Mouse (Mus musculus) embryo, embryonic 9.5 days (tissue): Measurements from ENCODE around the gene Actrt2.

Source experiments
- DNase-seq: peaks from one replicate; pipeline ENCODE4 v3.0.0-alpha.2; 2017; ENCODE audit errors: extremely low spot score

Actrt2 gene

DNA sequence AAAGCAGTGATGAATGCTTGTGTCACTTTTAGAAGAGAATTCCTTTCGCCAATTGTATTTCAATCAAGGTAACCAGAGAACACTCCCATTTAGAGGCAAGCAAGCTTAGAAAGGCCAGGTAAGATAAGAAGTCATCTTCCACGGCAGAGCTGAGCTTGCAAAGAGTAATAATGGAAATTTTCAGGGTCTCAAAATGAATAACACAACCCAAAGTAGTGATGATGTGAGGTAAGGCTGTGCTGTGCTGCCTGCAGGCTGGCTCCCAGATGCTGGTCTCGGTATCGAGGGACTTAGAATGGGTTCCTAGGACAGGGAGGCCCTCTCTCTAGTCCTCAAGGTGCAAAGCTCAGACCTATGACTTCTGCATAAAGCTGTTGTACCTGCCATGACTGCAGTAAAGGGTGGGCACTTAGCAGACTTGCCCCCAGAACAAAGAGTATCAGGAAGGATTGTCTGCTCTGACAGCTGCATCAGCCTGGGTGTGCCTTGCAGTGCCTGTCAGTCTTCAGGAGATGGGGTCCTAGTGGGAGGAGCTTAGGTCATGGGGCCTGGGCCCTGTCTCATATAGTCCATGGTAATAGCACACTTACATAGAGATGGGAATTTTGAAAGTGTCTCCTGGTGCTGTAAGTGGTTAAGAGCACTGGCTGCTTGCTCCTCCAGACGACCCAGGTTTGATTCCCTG is 15.5 kb upstream of the Actrt2 start:
- DNase-seq: no peak

DNA sequence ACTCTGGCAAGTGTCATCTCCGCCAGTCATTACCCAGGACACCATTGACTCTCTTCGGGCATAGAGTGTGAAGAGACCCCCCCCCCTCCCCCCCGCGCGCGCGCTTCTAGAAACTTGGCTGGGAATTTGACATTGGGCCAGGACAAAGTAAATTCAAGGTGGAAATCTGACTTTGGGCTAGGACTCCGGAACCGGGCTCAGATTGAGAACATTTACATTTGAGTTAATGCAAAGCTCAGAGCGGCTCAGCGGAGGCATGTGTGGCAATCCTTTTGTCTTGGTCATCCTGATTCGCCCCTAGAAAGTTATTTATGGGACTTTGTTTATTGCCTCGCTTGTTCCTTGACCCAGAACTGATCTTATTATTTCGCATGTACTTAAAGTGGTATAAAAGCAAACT is 14.6 kb upstream of the Actrt2 start:
- no peak for DNase-seq

DNA sequence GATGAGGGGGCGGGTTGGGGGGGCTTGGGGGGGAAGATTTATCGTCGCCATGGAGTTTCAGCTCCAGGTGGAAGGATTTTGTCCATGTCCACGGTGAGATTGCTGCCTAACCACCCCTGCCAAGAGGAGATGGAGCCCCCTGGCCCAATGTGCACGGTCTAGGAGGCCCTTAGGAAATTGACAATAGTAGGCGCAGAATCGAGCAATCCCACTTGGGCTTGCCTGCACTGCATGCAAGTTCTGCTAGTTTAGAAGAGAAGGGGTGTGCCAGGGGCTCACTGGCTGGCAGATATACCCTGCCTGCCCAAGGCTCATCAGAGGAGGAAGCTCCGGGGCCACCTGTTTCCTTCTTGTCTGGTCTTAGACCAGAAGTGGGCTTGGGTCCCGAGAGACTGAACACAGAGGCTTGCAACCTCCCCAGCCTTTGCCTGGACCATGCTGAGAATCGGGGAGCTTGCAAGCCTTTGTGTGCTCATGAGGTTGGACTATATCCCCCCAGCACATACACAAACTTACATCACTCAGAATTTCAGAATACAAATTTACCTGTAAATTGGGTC is 7.9 kb upstream of the Actrt2 start:
- no peak for DNase-seq

DNA sequence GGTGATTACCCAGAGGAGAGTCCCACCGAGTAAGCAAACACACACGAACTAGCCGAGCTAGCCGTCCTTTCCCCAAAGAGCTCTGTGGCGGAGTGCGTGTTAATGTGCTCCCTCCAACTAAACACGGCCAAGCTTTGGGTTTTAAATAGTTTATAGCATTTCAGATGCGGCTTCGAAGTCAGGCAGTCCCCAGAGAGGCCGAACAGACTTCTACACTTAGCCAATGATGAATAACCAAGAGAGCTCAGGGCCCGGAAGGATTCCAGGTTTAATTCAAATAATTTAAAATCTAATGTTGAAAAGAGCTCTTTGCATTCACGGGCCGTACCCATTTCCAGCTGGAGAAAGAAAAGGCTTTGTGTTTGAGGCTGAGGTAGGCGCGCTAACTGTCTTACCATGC is 7.3 kb upstream of the Actrt2 start:
- no peak for DNase-seq

DNA sequence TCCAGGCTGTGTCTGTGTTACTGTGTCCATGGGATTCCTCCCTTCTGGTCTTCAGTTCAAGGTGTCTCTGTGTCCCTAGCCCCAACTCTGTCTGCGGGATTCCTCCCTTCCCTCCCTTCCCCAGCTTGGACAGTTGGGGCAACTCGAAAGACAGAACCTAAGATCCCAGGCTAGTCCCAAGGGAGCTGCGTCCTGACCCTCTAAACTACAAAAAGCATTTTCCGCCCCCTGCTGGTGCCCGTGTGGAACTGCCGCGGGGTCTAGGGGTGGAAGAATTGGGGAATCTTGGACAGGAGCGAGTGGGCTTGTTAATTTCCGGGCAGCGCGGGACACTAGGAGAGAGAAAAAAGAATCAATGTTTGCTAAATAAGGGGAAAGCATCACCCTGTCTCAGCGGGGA is 6.9 kb upstream of the Actrt2 start:
- DNase-seq: peak; percentile 81

DNA sequence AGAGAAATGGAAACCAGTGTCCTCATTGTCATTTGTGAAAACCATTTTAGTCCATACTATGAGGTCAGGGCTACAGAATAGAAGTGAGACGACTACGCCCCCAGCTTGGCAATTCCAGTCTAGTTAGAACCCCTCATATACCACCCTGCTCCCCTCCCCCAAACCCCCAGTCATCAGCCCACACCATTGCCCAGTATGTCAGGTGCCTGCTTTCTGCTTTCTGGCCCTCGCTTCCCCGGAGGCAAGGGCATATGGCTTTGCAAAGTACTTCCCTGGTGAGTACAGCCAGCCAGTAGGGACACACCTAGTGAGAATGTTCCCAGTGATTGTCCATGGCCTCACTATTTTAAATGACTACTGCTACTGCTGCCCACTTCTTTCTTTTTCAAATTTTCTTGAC is 6.3 kb upstream of the Actrt2 start:
- DNase-seq: no peak

DNA sequence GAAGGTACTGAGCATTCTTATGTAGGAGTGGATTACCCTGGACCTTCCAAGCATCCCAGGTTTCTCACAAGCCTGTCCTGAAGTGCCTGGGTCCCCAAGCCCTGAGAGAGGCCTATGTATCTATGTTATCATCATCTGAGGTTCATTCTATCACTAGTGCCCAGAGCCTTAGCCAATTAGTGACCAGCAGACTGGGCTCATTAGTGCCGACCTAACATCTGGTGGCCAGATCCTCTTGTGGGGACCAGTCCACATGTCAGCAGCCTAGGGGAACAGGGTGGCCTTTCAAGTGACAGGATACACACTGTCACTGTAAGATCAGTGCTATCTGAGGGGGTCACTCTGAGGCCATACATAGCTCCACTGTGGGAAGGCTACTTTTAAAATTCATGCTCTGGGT is 4.4 kb upstream of the Actrt2 start:
- no peak for DNase-seq

DNA sequence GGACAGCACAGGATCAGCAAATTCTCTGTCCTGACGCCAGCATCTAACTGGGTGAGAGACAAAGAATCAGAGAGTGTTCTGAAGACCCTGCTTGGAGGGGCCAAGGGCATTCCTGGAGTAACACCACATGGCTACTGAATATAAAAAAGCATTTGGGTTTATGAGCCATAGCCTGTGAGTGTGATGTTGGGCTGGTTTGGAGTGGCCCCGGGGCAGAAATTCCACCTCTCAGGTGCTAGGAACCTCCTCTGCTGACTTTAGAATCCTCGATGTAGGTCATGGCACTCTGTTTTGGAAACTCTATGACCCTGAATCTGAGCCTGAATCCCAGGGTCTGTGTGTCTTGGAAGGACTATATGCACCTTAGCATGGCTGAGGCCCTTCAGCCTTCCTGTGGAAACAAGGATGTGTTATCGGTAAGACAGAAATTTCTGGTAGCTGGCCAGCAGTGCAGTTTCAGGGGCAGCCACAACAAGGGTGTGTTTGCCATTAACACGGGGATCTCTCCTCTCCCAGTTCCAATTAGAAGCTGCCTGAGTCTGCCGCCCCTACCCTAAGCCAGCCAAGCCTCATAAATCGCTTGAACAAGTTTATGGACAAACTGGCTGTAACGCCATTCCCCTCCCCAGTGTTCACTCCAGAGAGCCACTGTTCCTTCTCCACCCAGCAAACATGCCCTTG is 3.7 kb upstream of the Actrt2 start:
- DNase-seq: no peak

DNA sequence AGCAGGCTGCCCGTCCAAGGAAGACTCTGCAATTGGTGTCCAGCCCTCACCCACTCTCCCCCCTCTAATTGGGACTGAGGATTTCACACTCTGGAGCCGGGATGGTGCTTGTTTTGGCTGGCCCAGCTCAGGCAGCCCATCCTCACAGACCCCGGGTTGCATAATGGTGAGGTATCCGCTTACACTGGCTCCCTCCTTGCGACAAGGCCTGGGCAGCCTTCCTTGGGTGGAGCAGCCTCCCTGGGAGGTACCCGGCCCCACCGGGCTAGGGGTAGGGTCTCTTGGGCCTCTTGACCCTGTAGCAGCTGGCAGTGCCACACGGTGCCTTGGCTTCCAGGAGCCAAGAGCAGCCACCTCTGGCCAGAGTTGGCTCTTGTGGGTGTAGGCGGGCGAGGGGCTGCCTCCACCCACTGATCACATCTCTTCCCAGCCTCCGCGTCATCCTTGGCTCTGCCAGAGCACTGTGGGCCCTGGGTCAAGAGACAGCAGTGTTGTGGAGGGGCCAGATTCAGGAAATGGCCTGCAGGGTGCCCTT is 4.9 kb downstream of the Actrt2 start:
- DNase-seq: no peak

DNA sequence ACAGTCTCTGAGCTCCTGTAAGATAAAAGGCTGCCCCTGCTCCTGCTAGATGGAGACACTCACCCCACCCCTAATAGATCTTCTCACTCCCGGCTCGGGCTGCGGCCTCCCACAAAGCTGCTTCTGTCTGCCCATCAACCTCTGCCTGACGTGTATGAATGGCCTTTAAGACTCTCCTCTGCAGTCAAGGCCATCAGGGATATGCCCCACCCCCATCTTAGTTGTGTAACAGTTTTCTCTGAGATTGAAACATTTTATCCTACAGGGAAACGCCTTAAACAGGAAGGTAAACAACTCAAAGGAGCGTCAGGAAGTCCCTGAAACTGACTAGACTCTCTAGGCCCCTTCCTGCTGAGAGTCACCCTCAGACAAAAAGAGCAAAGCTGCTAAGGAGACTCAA is 6.4 kb downstream of the Actrt2 start:
- no peak for DNase-seq

DNA sequence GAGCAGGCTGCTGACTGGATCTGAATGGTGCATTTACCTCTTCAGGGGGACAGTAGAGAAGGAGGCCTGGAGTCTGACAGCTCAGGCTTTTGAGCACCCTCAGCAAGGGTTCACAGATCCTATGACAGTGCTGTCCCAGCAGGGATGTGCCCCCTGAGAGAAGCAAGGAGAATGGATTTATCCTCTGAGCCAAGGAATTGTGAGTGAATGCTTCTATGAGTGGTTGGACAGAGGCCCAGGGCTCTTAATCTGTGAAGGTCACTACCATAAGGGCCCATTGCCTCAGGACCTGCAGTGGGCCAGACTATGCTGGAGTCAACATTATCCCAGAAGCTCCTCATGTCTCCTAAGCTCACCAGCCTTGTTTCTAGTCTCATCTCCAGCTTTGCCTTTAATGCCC is 7.6 kb downstream of the Actrt2 start:
- no peak for DNase-seq

DNA sequence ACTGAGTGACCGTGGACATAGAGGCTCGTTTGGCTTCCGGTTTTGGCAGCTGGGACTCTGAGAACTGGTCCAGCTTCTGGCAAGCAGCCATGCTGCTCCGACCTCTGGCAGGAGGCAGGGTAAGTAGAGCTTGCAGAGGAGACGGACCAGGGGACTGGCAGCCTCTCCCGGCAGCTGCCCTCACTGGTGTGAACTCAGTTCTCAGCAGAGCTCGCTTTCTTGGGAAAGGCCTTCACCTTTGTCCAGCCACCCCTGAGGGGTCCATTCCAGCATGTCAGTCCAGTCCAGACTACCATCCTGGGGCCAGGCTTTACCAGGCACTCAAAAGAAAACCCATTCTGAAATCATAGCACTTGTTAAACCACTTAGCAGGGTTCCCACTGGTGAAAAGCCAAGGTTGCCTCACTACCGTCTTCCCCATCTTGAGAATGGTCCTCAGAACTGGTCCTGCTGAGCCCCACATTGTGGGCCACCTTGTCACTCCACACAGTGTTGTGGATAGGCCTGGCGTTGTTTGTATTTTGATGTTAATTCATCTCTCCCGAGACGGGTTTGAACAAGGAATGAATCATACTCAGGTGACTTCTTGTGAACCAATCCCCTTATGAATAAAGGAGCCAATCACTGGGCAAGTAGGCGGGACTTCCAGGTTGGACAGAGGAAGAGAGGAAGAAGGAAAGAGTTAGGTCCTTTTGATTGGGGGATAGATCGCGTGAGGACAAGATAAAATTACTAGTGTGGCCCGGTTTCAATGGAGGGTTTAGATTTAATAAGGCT is 12.3 kb downstream of the Actrt2 start:
- DNase-seq: no peak

DNA sequence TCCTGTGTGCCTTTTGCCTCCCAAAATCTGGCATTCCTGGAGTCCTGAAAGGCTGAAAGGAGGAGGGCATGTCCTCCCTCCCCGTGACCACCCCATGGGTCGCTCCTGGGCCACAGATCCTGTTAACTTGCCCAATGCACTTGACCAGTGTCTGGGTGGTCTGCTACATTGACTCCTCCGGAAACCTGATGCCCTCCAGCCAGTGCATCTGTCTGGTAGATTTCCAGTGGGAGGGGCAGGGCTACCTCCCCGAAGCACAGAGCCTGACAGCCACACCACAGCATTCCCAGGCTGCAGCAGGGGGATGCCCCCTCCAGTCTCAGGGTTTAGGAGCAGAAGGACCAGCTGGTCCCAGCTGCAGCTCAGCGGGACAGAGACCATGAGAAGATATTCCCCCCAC is 15.2 kb downstream of the Actrt2 start:
- DNase-seq: peak; percentile 48

DNA sequence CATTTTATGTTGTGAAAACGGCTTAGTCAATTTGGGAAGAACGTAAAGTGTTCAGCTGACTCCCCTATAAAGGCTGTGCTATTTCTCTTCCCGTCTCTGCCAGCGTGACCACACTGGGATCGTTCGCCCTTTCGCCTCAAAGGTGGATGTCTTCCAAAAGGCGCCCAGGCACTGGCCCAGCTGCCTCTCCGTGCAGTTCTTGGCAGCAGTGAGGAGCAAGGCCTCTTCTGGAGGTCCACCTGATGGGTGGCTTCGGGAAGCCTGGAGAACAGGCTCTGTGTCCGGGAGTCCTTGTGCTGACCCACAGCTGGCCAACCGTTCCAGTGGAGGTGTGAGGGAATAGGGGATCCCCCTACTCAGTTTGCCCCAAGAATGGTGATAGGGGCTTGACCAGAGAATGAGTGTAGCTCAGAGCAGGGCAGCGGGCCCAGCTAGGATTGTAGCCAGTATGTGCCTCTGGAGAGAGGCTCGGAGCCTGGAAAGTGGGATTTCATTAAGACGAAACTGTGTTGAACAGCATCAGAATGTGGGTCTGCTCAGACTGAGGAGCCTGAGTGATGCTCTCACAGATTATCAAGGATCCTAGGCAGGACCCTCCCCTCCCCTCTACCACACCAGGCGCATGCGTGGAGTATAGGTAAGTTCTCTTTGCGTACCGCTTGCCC is 18.5 kb downstream of the Actrt2 start:
- no peak for DNase-seq

DNA sequence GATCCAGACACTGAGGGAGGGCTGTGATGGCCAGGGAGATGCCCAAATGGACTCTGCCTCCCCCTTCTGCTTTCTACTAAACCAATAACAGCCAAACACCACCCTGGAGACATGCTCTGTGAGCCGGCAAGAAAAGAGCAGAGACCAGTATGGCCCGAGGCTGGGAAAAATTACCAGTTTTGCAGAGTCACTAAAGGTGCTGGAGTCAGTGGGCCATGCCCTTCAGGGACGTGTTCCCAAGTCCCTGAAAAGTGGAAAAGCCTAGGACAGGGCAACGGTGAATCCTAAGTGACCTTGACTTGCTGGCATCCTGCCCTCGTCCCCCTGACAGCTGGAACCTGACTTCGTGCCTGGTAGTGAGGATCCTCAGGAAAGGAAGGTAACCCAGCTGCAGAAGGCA is 25.2 kb downstream of the Actrt2 start:
- DNase-seq: no peak

DNA sequence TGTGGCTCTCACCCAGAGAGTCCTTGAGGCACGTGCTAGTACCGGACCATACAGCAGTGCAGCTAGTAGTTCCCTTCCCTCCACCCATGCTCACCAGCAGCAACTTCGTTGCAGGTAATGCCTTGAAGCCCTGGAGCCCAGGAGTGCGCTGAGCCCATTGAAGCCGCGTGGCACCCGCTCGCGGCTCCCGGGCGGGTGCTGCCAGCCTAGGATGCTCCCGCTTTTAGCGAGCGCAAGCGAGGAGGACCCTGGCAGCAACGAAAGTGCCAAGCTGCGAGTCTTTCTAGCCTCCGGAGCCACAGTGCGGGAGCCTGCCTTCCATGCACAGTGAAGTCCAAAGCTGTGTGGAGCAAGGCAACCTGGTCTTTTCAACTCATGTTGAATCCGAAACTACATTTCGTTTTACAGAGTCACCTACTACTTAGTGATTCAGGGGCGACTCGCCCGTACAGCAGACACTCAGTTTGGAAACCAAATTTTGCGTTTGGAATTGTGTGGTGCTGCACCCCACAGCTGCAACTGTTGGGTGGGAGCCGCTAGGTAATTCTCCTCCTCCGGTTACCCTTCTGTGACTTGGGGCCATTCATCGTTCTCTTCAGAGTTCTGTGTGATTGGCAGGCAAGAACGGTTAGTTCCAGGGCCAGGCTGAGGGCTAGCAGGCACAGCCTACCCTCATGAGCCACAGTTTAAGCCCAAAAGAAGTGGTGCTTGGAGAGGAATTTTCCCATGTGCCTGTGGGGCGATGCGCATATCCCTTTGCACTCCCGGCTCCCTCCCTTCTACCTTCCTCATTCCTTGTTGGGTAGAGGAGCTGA is 26.2 kb downstream of the Actrt2 start:
- DNase-seq: peak; percentile 51

DNA sequence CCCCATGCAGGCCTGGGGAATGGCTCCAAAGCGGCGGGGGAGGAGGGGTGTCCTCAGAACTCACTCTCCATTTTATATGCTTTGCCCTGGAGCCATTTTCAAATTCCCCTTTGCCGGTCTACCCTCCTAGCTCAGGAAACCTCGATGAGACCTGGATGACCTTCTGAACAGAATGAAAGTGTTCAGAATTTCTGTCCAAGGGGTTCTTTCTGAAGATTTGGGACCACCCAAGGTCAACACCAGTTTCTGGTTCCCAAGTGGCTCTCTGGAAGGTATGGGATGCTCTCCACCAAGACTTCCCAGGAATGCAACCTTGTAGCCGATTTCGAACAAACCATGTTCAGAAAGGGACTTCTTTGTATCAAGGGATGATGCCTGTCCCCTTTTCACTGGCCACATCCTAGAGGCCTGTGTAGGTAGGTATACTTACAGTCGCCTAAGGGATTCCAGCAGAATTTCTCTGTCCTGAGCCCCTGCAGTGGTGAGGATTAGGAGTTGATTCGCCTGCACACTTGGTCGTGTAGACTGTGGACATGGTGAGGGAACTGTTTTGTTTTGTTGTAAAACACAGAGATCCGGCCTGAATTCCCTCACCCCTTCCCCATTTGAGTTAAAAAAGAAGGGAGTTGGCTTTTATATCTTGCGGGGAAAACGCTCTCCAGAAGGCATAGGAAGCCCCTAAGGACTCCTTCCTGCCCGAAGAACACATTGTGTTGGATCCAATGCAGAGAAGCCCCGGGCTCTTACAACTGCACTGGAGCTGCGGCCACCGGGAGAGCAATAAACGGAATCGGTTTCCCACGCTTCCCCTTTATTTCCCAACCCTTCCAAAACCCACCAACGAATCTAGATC is 27.0 kb downstream of the Actrt2 start:
- DNase-seq: peak; percentile 50

DNA sequence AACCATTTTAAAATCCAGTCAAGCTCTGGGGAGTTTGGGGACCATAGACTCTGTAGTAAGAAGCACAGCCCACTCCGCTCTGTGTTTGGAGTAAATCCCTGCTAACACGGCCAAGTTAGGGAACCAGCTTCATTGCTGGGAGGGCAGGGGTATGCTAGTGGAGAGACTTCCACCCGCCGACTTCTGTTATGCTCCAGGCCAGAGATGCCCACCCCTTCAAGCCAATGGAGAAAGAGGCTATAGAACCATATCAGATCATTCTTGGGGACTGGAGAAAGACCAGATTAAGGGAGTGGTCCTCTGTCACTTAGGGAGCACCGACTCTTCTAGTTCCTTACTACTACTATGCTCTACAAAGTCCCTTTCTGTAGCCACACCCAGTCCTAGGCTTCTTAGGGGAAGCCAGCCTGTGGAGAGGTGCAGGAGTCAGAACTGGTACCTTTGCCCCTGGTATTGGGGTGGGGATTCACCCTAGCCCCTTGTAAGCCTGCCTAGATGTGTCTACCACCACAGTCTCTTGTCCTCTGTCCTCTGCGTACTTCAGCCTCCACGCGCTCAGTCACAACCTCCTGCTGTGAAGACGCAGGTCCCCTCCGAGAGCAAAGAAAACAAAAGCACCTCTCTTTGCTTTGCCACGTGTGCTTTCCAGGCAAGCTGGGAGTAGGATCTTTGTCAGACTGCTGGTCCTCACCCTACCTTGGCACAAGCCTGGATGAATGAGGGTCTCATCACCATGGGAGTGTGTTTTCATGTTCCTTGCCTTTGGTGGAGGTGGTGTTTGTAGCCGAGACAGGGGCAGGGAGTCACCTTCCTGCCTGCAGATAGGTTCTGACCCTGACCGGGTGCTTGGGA is 27.9 kb downstream of the Actrt2 start:
- no peak for DNase-seq

DNA sequence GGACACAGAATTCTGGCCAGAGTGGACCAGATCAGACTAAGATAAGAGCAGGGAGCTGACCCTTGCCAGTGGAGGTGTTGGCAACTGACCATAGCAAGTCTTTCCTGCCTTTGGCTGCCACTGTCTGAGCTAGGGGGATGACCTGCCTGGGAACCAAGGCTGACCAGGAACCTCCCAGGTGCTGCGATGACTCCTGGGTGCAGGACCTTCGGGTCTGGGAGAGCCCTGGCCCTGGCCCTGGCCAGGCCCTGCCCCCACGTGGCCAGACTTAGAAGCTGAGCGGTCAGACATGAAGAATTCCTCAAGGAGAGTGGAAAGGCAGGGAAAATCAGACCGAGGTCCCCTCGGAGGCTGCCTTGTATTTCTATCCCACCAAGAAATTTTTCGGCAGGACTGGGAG is 28.5 kb downstream of the Actrt2 start:
- peak; percentile 70 for DNase-seq
